Mouse (Mus musculus): ENCODE measurements at regions not wholly inside any gene's neighbourhood (a gene's known extent, or its start where the extent isn't known, plus 50 kb on each side); places are given as distances from the start of the nearest gene placed in this dataset.

DNA sequence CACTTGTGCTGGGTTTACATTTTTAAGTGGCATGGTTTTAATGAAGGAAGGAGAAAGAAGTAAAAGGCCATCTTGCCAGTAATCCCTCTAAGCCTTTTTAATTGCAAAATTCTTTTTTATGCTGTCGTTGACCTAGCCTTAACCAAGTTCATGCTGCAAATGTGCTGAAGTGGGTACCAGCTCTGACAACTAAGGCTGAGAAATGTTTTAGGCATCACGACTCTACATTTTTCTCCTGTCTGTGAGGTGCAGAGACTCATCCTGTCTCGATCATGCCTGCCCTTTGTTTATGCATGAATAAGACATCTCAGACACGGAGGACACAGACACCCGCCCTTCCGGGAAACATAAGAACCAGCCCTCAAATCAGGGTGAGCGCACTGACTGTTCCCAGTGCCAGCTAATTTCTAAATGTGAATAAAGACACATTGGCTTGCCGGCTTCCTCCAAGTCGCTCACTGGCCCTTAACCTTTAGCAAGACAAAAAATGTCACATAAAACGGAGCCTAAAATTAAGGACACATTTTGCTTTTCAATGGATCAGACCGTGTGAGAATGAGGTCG, 115.5 kb upstream of the Noct start:
- TF ChIP-seq POLR2A (IDR thresholded peaks at IDR 0.05; ENCODE audit: control insufficient read depth, low read depth, low read length): no peak
- TF ChIP-seq CTCF (IDR thresholded peaks at IDR 0.05; ENCODE audit: control insufficient read depth, insufficient read depth, insufficient replicate concordance, low read depth, low read length): no peak
- no peak overlapping the region for H3K4me3 ChIP-seq (ENCODE audit: control insufficient read depth, low read depth, low read length)
- no peaks in the 10 kb centered on the region for H3K4me1 ChIP-seq (ENCODE audit: control insufficient read depth, insufficient read depth, low read length)
- no peaks in the 10 kb centered on the region for H3K27me3 ChIP-seq (ENCODE audit: control insufficient read depth, insufficient read depth, low read length)
- no peak overlapping the region for H3K27ac ChIP-seq (ENCODE audit: control insufficient read depth, insufficient read depth, low read depth, low read length)
- H3K36me3 ChIP-seq (ENCODE audit: control insufficient read depth, insufficient read depth, low read length): no peaks in the 10 kb centered on the region

DNA sequence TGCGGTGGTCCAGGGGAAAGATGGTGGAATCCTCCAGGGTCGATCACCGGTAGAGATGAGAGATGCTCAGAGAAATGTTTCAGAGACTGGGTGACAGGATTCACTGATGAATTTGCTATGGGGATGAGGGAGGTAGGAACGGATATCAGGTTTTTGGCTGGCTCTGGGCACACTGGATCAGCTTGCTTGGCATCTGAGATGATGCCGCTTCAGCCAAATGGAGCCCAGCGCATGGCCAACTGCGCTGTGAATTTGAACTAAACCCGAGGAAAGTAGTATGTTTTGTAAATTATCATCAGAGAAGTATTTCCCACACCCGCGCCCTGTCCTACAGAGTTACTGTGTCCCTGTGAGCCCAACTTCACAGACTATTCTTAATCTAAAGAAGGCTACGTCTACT, 113.0 kb upstream of the Noct start:
- no peak overlapping the region for H3K27ac ChIP-seq (ENCODE audit: control insufficient read depth, insufficient read depth, low read depth, low read length)
- no peaks in the 10 kb centered on the region for H3K36me3 ChIP-seq (ENCODE audit: control insufficient read depth, insufficient read depth, low read length)
- no peaks in the 10 kb centered on the region for H3K27me3 ChIP-seq (ENCODE audit: control insufficient read depth, insufficient read depth, low read length)
- no peaks in the 10 kb centered on the region for H3K4me1 ChIP-seq (ENCODE audit: control insufficient read depth, insufficient read depth, low read length)
- TF ChIP-seq POLR2A (IDR thresholded peaks at IDR 0.05; ENCODE audit: control insufficient read depth, low read depth, low read length): no peak
- TF ChIP-seq CTCF (IDR thresholded peaks at IDR 0.05; ENCODE audit: control insufficient read depth, insufficient read depth, insufficient replicate concordance, low read depth, low read length): no peak
- H3K4me3 ChIP-seq (ENCODE audit: control insufficient read depth, low read depth, low read length): no peak overlapping the region

DNA sequence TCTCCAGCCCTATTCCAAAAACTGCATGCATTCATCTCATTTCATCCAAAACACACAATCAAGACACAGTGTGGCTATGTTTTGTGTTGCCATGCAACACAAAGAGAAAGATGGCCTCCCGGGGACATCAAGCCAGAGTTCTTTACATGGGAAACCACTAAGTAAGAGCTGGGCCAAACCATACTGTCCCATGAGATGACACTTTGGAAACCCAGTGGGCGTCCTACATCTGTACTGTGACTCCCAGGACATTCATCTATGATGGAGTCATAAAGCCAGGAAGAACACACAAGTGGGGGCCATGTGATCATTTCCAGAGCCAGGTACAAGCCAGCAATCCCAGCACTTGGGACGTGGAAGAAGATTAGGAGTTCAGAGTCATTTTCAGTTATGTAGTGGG, 111.9 kb upstream of the Noct start:
- TF ChIP-seq CTCF (IDR thresholded peaks at IDR 0.05; ENCODE audit: control insufficient read depth, insufficient read depth, insufficient replicate concordance, low read depth, low read length) (no peak), POLR2A (IDR thresholded peaks at IDR 0.05; ENCODE audit: control insufficient read depth, low read depth, low read length) (no peak)
- Histone ChIP-seq H3K27ac (ENCODE audit: control insufficient read depth, insufficient read depth, low read depth, low read length) (no peak overlapping the region), H3K27me3 (ENCODE audit: control insufficient read depth, insufficient read depth, low read length) (no peaks in the 10 kb centered on the region), H3K4me1 (ENCODE audit: control insufficient read depth, insufficient read depth, low read length) (no peaks in the 10 kb centered on the region), H3K4me3 (ENCODE audit: control insufficient read depth, low read depth, low read length) (no peak overlapping the region), H3K36me3 (ENCODE audit: control insufficient read depth, insufficient read depth, low read length) (no peaks in the 10 kb centered on the region)

- H3K4me3 ChIP-seq (ENCODE audit: control insufficient read depth, low read depth, low read length): no peak overlapping the region
- H3K4me1 ChIP-seq (ENCODE audit: control insufficient read depth, insufficient read depth, low read length): no peaks in the 10 kb centered on the region
- TF ChIP-seq CTCF (IDR thresholded peaks at IDR 0.05; ENCODE audit: control insufficient read depth, insufficient read depth, insufficient replicate concordance, low read depth, low read length) (no peak), POLR2A (IDR thresholded peaks at IDR 0.05; ENCODE audit: control insufficient read depth, low read depth, low read length) (no peak)
- no peak overlapping the region for H3K27ac ChIP-seq (ENCODE audit: control insufficient read depth, insufficient read depth, low read depth, low read length)
- H3K36me3 ChIP-seq (ENCODE audit: control insufficient read depth, insufficient read depth, low read length): no peaks in the 10 kb centered on the region
- H3K27me3 ChIP-seq (ENCODE audit: control insufficient read depth, insufficient read depth, low read length): no peaks in the 10 kb centered on the region
Observed at GRCm38 (mm10) chr3:51115921-51116320, 108.3 kb upstream of the Noct start.

- TF ChIP-seq CTCF (IDR thresholded peaks at IDR 0.05; ENCODE audit: control insufficient read depth, insufficient read depth, insufficient replicate concordance, low read depth, low read length) (no peak), POLR2A (IDR thresholded peaks at IDR 0.05; ENCODE audit: control insufficient read depth, low read depth, low read length) (no peak)
- no peaks in the 10 kb centered on the region for H3K36me3 ChIP-seq (ENCODE audit: control insufficient read depth, insufficient read depth, low read length)
- no peaks in the 10 kb centered on the region for H3K27me3 ChIP-seq (ENCODE audit: control insufficient read depth, insufficient read depth, low read length)
- no peak overlapping the region for H3K4me3 ChIP-seq (ENCODE audit: control insufficient read depth, low read depth, low read length)
- H3K27ac ChIP-seq (ENCODE audit: control insufficient read depth, insufficient read depth, low read depth, low read length): no peak overlapping the region
- no peaks in the 10 kb centered on the region for H3K4me1 ChIP-seq (ENCODE audit: control insufficient read depth, insufficient read depth, low read length)
Observed at GRCm38 (mm10) chr3:51118706-51119105, 105.5 kb upstream of the Noct start.

GRCm38 (mm10) chr3:51120522-51120921, 103.7 kb upstream of the Noct start:
- no peaks in the 10 kb centered on the region for H3K36me3 ChIP-seq (ENCODE audit: control insufficient read depth, insufficient read depth, low read length)
- no peak overlapping the region for H3K27ac ChIP-seq (ENCODE audit: control insufficient read depth, insufficient read depth, low read depth, low read length)
- TF ChIP-seq POLR2A (IDR thresholded peaks at IDR 0.05; ENCODE audit: control insufficient read depth, low read depth, low read length) (no peak), CTCF (IDR thresholded peaks at IDR 0.05; ENCODE audit: control insufficient read depth, insufficient read depth, insufficient replicate concordance, low read depth, low read length) (no peak)

GRCm38 (mm10) chr3:51121703-51122540, 102.3 kb upstream of the Noct start:
- no peak overlapping the region for H3K4me3 ChIP-seq (ENCODE audit: control insufficient read depth, low read depth, low read length)
- H3K36me3 ChIP-seq (ENCODE audit: control insufficient read depth, insufficient read depth, low read length): no peaks in the 10 kb centered on the region
- H3K27me3 ChIP-seq (ENCODE audit: control insufficient read depth, insufficient read depth, low read length): no peaks in the 10 kb centered on the region
- H3K27ac ChIP-seq (ENCODE audit: control insufficient read depth, insufficient read depth, low read depth, low read length): no peak overlapping the region
- H3K4me1 ChIP-seq (ENCODE audit: control insufficient read depth, insufficient read depth, low read length): no peaks in the 10 kb centered on the region
- TF ChIP-seq CTCF (IDR thresholded peaks at IDR 0.05; ENCODE audit: control insufficient read depth, insufficient read depth, insufficient replicate concordance, low read depth, low read length) (no peak), POLR2A (IDR thresholded peaks at IDR 0.05; ENCODE audit: control insufficient read depth, low read depth, low read length) (no peak)

More at GRCm38 (mm10) chr3:51120522-51120921, 103.7 kb upstream of the Noct start:
- H3K27me3 ChIP-seq (ENCODE audit: control insufficient read depth, insufficient read depth, low read length): no peaks in the 10 kb centered on the region
- H3K4me1 ChIP-seq (ENCODE audit: control insufficient read depth, insufficient read depth, low read length): no peaks in the 10 kb centered on the region
- no peak overlapping the region for H3K4me3 ChIP-seq (ENCODE audit: control insufficient read depth, low read depth, low read length)

Data from testis, adult 2 months (tissue).